Mouse (Mus musculus) lung, embryonic 16.5 days (tissue): ENCODE results near the gene Fgfbp1. TPM values are rescaled to one million over a fixed set of nuclear protein-coding genes. Genes with fewer than 3 reads are reported as not detected.

Experiments
- ATAC-seq: fragments of 200-750 bp; cut with Nextera tagmentation; 2 replicates; pipeline ENCODE4 v1.8.0; 2017; ENCODE audit warnings: low read depth, mild to moderate bottlenecking, moderate library complexity
- H3K27ac ChIP-seq: fragments of 300-500 bp; sonication (generic); 2 replicates; pipeline ENCODE4 v1.5.1; 2014; ENCODE audit warnings: mild to moderate bottlenecking, control low read depth, low read length
- H3K27me3 ChIP-seq: fragments of 300-500 bp; sonication (generic); 2 replicates; pipeline ENCODE4 v1.6.1; 2014; ENCODE audit warnings: low read depth, low read length, mixed read lengths; ENCODE audit not compliant: control insufficient read depth, insufficient read depth
- H3K36me3 ChIP-seq: fragments of 300-500 bp; sonication (generic); 2 replicates; pipeline ENCODE4 v1.6.1; 2014; ENCODE audit warnings: low read length; ENCODE audit not compliant: control insufficient read depth, insufficient read depth
- H3K4me1 ChIP-seq: fragments of 300-500 bp; sonication (generic); replicated peaks from 2 replicates; pipeline ENCODE4 v1.6.1; 2014; ENCODE audit warnings: low read length, mixed read lengths; ENCODE audit not compliant: control insufficient read depth, insufficient read depth
- H3K4me2 ChIP-seq: fragments of 300-500 bp; sonication (generic); 2 replicates; pipeline ENCODE4 v1.6.1; 2014; ENCODE audit warnings: low read depth, low read length, control low read depth
- H3K4me3 ChIP-seq: fragments of 300-500 bp; sonication (generic); 2 replicates; pipeline ENCODE4 v1.5.1; 2014; ENCODE audit warnings: mild to moderate bottlenecking, low read length, control low read depth
- H3K9ac ChIP-seq: fragments of 300-500 bp; sonication (generic); 2 replicates; pipeline ENCODE4 v1.6.1; 2014; ENCODE audit warnings: low read length, control low read depth
- H3K9me3 ChIP-seq: fragments of 300-500 bp; sonication (generic); 2 replicates; pipeline ENCODE4 v1.6.1; 2016; ENCODE audit warnings: low read length; ENCODE audit not compliant: control insufficient read depth
- WGBS: fragments of 180-500 bp; shearing (Covaris S2); extraction: QIAGEN DNeasy Blood & Tissue Kit; methylation state at CpG from one replicate; pipeline ENCODE4 v1.1.7; 2014; 5-methylcytosine and 5-hydroxymethylcytosine counted together
- polyA plus RNA-seq: library from polyadenylated mRNA; unstranded; fragments of >200 nt; fragmentation: Nextera tagmentation; extraction: Ambion mirVana; gene quantifications from 2 replicates; pipeline ENCODE4 v1.2.1, GENCODE M21; 2015

Fgfbp1 gene
- polyA plus RNA-seq, 1 experiment from 2014 or later: 27.6 TPM

DNA sequence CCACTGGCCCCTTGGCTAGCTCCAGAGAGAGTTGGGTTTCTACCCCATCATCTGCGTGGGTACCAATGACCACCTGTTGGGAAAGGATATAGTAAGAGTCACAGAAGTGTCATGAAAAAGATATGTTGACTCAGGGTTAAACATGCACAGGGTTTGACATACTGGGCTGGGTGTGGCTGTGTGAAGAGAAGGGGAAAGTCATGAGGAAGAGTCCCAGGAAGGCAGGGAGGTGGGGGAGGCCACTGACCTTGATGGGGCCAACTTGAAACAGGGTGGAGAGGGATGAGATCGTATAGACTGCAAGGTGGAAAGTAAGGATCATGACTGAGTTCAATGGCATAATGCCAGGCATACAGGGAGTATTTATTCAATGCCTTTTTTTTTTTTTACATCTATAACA is 1.2 kb downstream of the Fgfbp1 start:
- H3K4me2 ChIP-seq: no peak overlapping the region
- WGBS: 50% methylated on average over 2 of the region's 2 CpGs
- no peak overlapping the region for H3K27ac ChIP-seq
- H3K4me1 ChIP-seq: peaks cover 9% of the 10 kb centered on the region
- H3K9ac ChIP-seq: no peak overlapping the region
- no peaks in the 10 kb centered on the region for H3K27me3 ChIP-seq
- no peak for ATAC-seq
- H3K4me3 ChIP-seq: no peak overlapping the region
- H3K9me3 ChIP-seq: no peaks in the 10 kb centered on the region
- no peaks in the 10 kb centered on the region for H3K36me3 ChIP-seq

DNA sequence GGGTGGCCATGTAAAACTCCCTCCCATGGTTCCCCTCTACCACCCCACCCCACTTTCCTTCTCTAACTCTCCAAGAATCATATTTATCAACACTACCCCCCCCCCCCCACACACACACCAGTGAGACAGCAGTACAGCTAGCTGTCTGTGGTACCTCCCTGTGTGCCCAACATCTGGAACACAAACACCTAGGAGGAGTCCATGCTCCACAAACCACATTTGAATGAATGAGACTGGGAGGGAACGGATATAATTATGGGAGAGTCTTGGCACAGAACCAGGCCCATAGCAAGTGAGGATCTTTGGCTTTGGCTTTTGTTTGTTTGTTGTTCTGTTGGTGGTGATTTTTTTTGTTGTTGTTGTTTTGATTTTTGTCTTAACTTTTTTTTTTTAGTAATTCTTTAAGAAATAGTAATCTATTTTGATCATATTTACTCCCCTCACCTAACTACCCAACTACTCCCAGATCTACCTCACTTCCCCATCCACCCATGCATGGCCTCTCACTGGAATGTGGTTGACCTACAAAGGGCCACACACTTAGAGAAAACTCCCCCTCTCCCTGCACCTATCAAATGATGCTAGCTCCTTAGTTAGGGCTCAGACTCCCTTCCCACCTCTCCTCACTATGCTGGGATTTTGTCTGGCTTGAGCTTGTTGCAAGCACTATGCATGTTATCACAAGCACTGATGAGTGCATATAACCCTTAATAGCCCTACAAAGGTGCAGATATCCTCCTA is 4.6 kb downstream of the Fgfbp1 start:
- 62% methylated on average over 1 of the region's 1 CpGs for WGBS
- ATAC-seq: no peak

DNA sequence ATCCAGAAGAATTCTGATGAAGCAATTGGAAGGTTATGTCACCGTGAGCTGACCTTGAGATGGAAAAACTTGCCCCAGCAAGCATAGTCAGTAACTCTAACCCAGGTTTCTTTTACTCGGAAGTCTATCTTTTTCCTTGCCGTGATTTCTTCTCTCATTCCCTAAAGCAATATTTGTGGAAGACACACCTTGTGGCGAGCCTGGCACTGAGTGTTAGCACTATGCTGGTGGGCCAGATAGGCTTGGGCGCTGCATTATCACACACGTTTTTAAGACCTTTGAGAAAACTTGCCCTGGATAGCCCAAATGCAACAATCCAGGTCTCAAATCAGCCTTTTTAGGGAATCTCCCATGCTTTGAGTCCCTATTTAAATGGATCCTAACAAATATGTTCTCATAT is 7.4 kb downstream of the Fgfbp1 start:
- no peak overlapping the region for H3K4me3 ChIP-seq
- 66% methylated on average over 6 of the region's 6 CpGs for WGBS
- H3K27me3 ChIP-seq: no peaks in the 10 kb centered on the region
- no peak overlapping the region for H3K4me2 ChIP-seq
- no peak overlapping the region for H3K27ac ChIP-seq
- 0 out of 2 replicates have a peak, but pooled peaks cover 3% of the 10 kb centered on the region for H3K4me1 ChIP-seq
- no peak for ATAC-seq
- H3K9ac ChIP-seq: no peak overlapping the region
- H3K9me3 ChIP-seq: no peaks in the 10 kb centered on the region
- no peaks in the 10 kb centered on the region for H3K36me3 ChIP-seq

More for the DNA sequence above, 4.6 kb downstream of the Fgfbp1 start:
- Histone ChIP-seq H3K9ac (no peak overlapping the region), H3K36me3 (no peaks in the 10 kb centered on the region), H3K4me3 (no peak overlapping the region), H3K27ac (no peak overlapping the region), H3K4me2 (no peak overlapping the region), H3K9me3 (no peaks in the 10 kb centered on the region), H3K4me1 (peaks cover 5% of the 10 kb centered on the region), H3K27me3 (no peaks in the 10 kb centered on the region)

DNA sequence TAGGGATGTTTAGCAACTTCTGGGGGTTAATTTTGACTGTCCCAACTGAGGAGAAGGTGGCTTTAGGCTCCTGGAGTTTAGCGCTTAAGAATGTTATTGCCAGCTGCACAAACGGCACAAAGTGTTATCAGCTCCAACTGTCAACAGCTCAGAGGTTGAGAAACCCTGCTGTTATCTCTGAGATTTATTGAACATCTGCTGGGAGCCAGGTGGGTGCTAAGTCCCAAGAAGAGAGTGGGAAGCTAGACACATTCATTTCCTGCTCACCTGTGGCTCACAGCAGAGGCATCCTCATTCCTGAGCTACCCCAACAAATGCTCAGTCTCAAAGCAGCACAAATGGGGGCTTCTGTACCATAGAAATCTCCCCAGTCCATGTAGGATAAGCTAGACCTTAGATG is 10.4 kb downstream of the Fgfbp1 start:
- 28% methylated on average over 2 of the region's 2 CpGs for WGBS
- H3K36me3 ChIP-seq: no peaks in the 10 kb centered on the region
- no peaks in the 10 kb centered on the region for H3K27me3 ChIP-seq
- no peak overlapping the region for H3K4me3 ChIP-seq
- H3K9me3 ChIP-seq: no peaks in the 10 kb centered on the region
- H3K4me1 ChIP-seq: no peaks in the 10 kb centered on the region
- no peak overlapping the region for H3K27ac ChIP-seq
- no peak overlapping the region for H3K9ac ChIP-seq
- no peak for ATAC-seq
- no peak overlapping the region for H3K4me2 ChIP-seq

DNA sequence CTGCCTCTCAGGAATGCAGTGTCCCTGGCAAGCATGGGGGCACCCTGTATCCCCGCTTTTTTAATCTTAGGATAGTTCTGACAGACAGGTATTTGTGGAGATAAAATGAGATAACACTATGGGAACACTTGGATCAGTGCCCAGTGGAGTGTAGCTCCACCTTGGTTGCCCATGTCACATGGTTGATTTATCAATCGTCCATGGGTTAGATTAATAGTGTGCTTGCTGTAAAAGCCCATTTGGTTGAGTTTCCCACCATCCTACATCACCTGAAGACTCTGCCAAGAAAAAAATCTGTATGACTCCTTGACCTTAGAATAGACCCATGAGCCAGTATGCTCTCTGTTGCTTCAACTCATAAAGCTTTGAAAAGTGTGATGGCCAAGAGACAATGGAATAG is 11.0 kb downstream of the Fgfbp1 start:
- H3K27ac ChIP-seq: no peak overlapping the region
- no peak for ATAC-seq
- WGBS: 75% methylated on average over 2 of the region's 2 CpGs
- no peak overlapping the region for H3K4me3 ChIP-seq
- no peak overlapping the region for H3K4me2 ChIP-seq
- no peaks in the 10 kb centered on the region for H3K36me3 ChIP-seq
- H3K9me3 ChIP-seq: no peaks in the 10 kb centered on the region
- H3K4me1 ChIP-seq: no peaks in the 10 kb centered on the region
- no peak overlapping the region for H3K9ac ChIP-seq
- H3K27me3 ChIP-seq: no peaks in the 10 kb centered on the region

DNA sequence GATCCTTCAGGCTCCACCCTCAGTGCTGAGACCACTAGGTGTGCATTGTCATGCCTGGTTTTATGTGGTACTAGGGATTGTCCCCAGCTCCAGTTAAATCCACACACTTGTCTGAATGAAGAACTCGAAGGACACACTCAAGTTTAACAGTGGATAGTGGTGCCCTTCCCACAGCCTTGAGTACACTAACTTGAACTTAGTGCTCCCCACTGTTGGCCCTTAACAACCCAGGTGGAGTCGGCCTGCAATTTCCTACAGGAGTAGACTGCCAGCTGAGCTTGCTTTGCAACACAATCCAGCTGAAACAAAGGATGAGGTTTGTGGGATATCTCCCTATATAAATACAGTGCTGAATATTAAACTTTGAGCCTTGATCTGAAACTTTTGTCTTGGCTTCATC is 12.9 kb downstream of the Fgfbp1 start:
- Histone ChIP-seq H3K27ac (no peak overlapping the region), H3K36me3 (no peaks in the 10 kb centered on the region), H3K9me3 (no peaks in the 10 kb centered on the region), H3K4me3 (no peak overlapping the region), H3K9ac (no peak overlapping the region), H3K4me1 (no peaks in the 10 kb centered on the region), H3K4me2 (no peak overlapping the region), H3K27me3 (no peaks in the 10 kb centered on the region)
- no peak for ATAC-seq
- WGBS: 43% methylated on average over 2 of the region's 2 CpGs

DNA sequence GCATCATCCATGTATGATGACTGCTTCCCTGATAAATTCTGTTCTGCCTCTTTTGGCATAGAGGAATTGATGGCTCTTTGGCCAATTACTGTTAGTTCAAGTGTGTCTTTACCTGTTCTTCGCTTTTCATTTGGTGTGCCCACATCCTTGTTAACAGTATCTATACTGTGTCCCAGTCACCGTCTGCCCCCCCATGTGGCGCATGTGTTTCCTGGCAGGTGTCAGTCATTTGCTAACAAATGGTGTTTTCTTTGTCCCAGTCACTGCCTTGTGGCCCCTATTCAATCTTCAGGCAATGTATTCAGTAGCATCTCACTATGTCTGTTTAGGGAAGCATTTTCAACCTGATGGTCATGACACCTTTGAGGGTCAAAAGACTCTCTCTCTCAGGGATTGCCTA is 20.5 kb downstream of the Fgfbp1 start:
- Histone ChIP-seq H3K4me2 (no peak overlapping the region), H3K27me3 (no peaks in the 10 kb centered on the region), H3K27ac (no peak overlapping the region), H3K36me3 (no peaks in the 10 kb centered on the region), H3K4me3 (no peak overlapping the region), H3K9me3 (no peaks in the 10 kb centered on the region), H3K4me1 (no peaks in the 10 kb centered on the region), H3K9ac (no peak overlapping the region)
- WGBS: 84% methylated on average over 3 of the region's 3 CpGs
- ATAC-seq: no peak

DNA sequence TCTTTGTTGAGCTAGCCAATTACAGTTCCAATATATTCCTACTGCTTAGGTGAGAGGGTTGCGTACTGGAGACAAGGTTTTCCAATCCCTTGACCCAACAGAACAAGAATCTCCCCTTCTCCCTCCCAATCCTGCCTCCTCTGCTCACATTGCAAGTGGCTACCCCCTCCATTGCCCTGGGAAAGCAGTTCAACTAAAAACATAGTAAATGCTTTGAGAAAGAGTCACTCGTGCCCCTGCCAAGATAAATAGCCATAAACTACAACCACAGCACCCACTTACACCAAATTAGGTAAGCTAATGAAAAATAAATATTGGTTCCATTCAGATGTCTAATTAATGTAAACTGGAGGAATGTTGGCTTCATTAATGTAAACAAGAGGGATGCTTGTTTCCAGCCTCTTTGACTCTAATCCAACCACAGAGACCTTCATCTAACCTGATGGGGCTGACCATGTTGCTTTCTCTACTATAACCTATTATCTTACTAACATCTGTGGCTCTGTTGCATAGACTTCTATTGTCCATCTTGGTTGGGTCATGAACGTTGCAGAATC is 21.6 kb downstream of the Fgfbp1 start:
- Histone ChIP-seq H3K4me1 (no peaks in the 10 kb centered on the region), H3K9me3 (no peaks in the 10 kb centered on the region), H3K27me3 (no peaks in the 10 kb centered on the region), H3K9ac (no peak overlapping the region), H3K36me3 (no peaks in the 10 kb centered on the region), H3K4me2 (no peak overlapping the region), H3K4me3 (no peak overlapping the region), H3K27ac (no peak overlapping the region)
- no peak for ATAC-seq
- WGBS: 70% methylated on average over 3 of the region's 3 CpGs

DNA sequence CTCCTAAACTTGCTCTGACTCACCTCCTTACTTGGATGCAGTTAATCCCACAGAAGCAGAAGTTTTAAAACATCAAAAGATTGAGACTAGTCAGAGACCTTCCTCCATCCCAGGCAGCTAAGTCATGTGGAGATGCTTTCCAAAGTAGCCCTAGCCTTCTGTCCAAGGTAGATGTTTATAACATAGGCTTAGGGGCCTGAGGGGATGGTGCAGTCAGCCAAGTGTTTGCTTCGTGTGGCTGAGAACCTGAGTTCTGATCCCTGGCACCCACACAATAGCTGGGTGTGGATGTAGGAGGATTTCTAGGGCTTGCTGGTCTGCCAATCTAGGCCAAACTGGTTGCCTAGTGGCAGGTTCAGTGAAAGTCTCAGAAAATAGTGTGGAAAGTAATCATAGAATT is 28.3 kb downstream of the Fgfbp1 start:
- no peak overlapping the region for H3K9ac ChIP-seq
- H3K27me3 ChIP-seq: no peaks in the 10 kb centered on the region
- peaks cover 7% of the 10 kb centered on the region for H3K4me1 ChIP-seq
- H3K27ac ChIP-seq: no peak overlapping the region
- no peak overlapping the region for H3K4me2 ChIP-seq
- no peak overlapping the region for H3K4me3 ChIP-seq
- 60% methylated on average over 1 of the region's 1 CpGs for WGBS
- no peaks in the 10 kb centered on the region for H3K36me3 ChIP-seq
- no peaks in the 10 kb centered on the region for H3K9me3 ChIP-seq
- no peak for ATAC-seq
